21 mouse cellular contexts compared by ENCODE assay signal in the genomic region with DNA sequence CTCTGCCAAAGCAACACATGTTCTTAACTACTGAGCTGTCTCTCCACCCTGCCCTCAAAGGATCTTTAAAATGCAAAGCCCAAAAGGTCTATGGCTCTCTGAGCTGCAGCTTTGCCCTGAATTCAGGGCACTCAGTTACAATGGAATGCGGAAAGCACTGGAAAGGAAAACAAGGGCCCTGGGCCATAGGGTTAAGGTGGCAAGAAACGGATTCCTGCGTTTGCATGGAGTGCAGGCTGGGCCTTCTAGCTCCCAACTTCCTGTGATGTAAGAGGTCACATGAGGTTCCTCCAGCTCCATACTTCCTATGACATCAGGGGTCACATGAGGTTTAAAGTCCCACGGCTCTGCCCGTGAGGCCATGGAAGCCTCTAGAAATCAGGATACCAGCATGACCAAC. TPM values are rescaled to one million over a fixed set of nuclear protein-coding genes. Genes with fewer than 3 reads are reported as not detected.
A peak's percentile ranks its signal among the peaks of the same experiment; 100 is the strongest.
DNase-seq lines count a peak whose midpoint lies in the region; ATAC-seq and TF ChIP-seq lines count a peak whose summit lies in the region.
"Had no signal": no experiment of that assay in that cellular context is flagged by ENCODE, and none has a peak within 500 bp of the region (broad histone marks: within the 10 kb centered on the region; RNA-seq: fewer than 3 reads in every experiment).

No protein-coding gene starts in this region.

- no peaks in the 10 kb centered on the region for H3K9me3 ChIP-seq in kidney, embryonic 14.5 days (ENCODE audit: control insufficient read depth, low read length)
- H3K9me3 ChIP-seq in embryonic facial prominence, embryonic 13.5 days: no peaks in the 10 kb centered on the region
- H3K9me3 ChIP-seq: forebrain, embryonic 12.5 days; heart, embryonic 15.5 days; liver, embryonic 12.5 days; midbrain, embryonic 12.5 days had no signal

- no peak overlapping the region for H3K4me2 ChIP-seq in kidney, embryonic 14.5 days (replicated peaks; ENCODE audit: low read depth, low read length)
- H3K4me2 ChIP-seq in embryonic facial prominence, embryonic 13.5 days: no peak overlapping the region
- H3K4me2 ChIP-seq: forebrain, embryonic 12.5 days; heart, embryonic 15.5 days; liver, embryonic 12.5 days; lung, embryonic 14.5 days; midbrain, embryonic 12.5 days had no signal

- H3K4me1 ChIP-seq in kidney, adult 2 months (ENCODE audit: control insufficient read depth, insufficient read depth, low read length): no peaks in the 10 kb centered on the region; the same call in 1 of the 2 replicates
- peaks cover 37% of the 10 kb centered on the region for H3K4me1 ChIP-seq in kidney, embryonic 14.5 days (ENCODE audit: control insufficient read depth, insufficient read depth, low read length)
- peaks cover 45% of the 10 kb centered on the region for H3K4me1 ChIP-seq in embryonic facial prominence, embryonic 13.5 days
- H3K4me1 ChIP-seq: forebrain, embryonic 12.5 days; midbrain, embryonic 12.5 days had no signal

- no peak for TF ChIP-seq POLR2A in kidney, adult 2 months (IDR thresholded peaks at IDR 0.05; ENCODE audit: low read depth, low read length)

- no peak for ATAC-seq in kidney, embryonic 14.5 days (ENCODE audit: low FRiP score, low TSS enrichment)
- no peak for ATAC-seq in embryonic facial prominence, embryonic 13.5 days (ENCODE audit: insufficient number of reproducible peaks, insufficient read depth, low FRiP score, low TSS enrichment, low read depth)
- ATAC-seq: activated CD4-positive, CD25-positive, alpha-beta regulatory T cell, adult 4 months; liver, embryonic 12.5 days; Patski had no signal

- H3K36me3 ChIP-seq in kidney, adult 2 months (ENCODE audit: control insufficient read depth, insufficient read depth, low read length): no peaks in the 10 kb centered on the region
- no peaks in the 10 kb centered on the region for H3K36me3 ChIP-seq in kidney, embryonic 14.5 days (ENCODE audit: control insufficient read depth, insufficient read depth, low read length)
- H3K36me3 ChIP-seq in embryonic facial prominence, embryonic 13.5 days: no peaks in the 10 kb centered on the region
- H3K36me3 ChIP-seq: forebrain, embryonic 12.5 days; heart, embryonic 15.5 days; liver, embryonic 12.5 days; midbrain, embryonic 12.5 days had no signal

- 69% methylated on average over 5 of the region's 5 CpGs for WGBS in kidney, adult 2 months
- WGBS in kidney, embryonic 14.5 days: 61% methylated on average over 5 of the region's 5 CpGs
- 60% methylated on average over 5 of the region's 5 CpGs for WGBS in embryonic facial prominence, embryonic 13.5 days

- no peak for TF ChIP-seq CTCF in kidney, adult 2 months (conservative IDR thresholded peaks at IDR 0.05; ENCODE audit: insufficient read depth, insufficient read length, low read depth, low read length)

- no peak overlapping the region for H3K9ac ChIP-seq in kidney, embryonic 14.5 days (ENCODE audit: low read depth, low read length)
- no peak overlapping the region for H3K9ac ChIP-seq in embryonic facial prominence, embryonic 13.5 days
- H3K9ac ChIP-seq: forebrain, embryonic 12.5 days; heart, embryonic 15.5 days; liver, embryonic 12.5 days; lung, embryonic 14.5 days; midbrain, embryonic 12.5 days had no signal

- no peak overlapping the region for H3K27ac ChIP-seq in kidney, adult 2 months (ENCODE audit: insufficient read depth, low read depth, low read length)
- H3K27ac ChIP-seq in kidney, embryonic 14.5 days (ENCODE audit: low read depth, low read length): no peak overlapping the region
- H3K27ac ChIP-seq in embryonic facial prominence, embryonic 13.5 days: peak overlapping the region; percentile 48; the same call in 1 of the 2 replicates
- H3K27ac ChIP-seq: forebrain, embryonic 12.5 days; heart, adult 2 months; heart, embryonic 15.5 days; liver, embryonic 12.5 days; midbrain, embryonic 12.5 days had no signal

- intact Hi-C loops in heart, postnatal 10 days (cut with DNase I): no loop called here

- H3K4me3 ChIP-seq in kidney, adult 2 months (ENCODE audit: insufficient read depth, low read depth, low read length): no peak overlapping the region
- H3K4me3 ChIP-seq in kidney, embryonic 14.5 days (ENCODE audit: low read length): no peak overlapping the region
- no peak overlapping the region for H3K4me3 ChIP-seq in embryonic facial prominence, embryonic 13.5 days
- H3K4me3 ChIP-seq: forebrain, embryonic 12.5 days; heart, adult 2 months; heart, embryonic 15.5 days; liver, embryonic 12.5 days; midbrain, embryonic 12.5 days had no signal

- DNase-seq in kidney, adult 2 months: peak; percentile 29
- peak; percentile 50 for DNase-seq in 3T3-L1 (ENCODE audit: low read depth, low spot score)
- DNase-seq in NIH3T3 (ENCODE audit: low read depth): peak; percentile 59
- no peak for DNase-seq in liver
- DNase-seq in heart, postnatal 10 days: no peak
- DNase-seq in adrenal gland, postnatal 36 days: no peak
- DNase-seq: cerebellum, adult 8-10 months; gastrocnemius, postnatal 25 days; heart, adult 2 months; kidney, adult 9 months; layer of hippocampus, postnatal 36 days; lung, embryonic 14.5 days; thymus, postnatal 14 days had no signal

- H3K27me3 ChIP-seq in kidney, adult 2 months (replicated peaks; ENCODE audit: control insufficient read depth, insufficient read depth, low read length): no peaks in the 10 kb centered on the region
- H3K27me3 ChIP-seq in kidney, embryonic 14.5 days (ENCODE audit: control insufficient read depth, insufficient read depth, low read length): no peaks in the 10 kb centered on the region
- no peaks in the 10 kb centered on the region for H3K27me3 ChIP-seq in embryonic facial prominence, embryonic 13.5 days
- H3K27me3 ChIP-seq: forebrain, embryonic 12.5 days; heart, embryonic 15.5 days; liver, embryonic 12.5 days; midbrain, embryonic 12.5 days; Patski had no signal

RNA-seq across cellular contexts. Expression of gene Tgfbi, which starts 44.9 kb away (rescaled TPM):
- polyA plus RNA-seq in kidney, adult 2 months (2012; rRNA removed): 18.8 and 20.8 TPM in 2 replicates
- polyA plus RNA-seq in kidney, embryonic 14.5 days (2014; fragmentation: Nextera tagmentation; extraction: Ambion mirVana): 76.2 and 105 TPM in 2 replicates
- polyA plus RNA-seq in embryonic facial prominence, embryonic 13.5 days (2015; fragmentation: Nextera tagmentation; extraction: Ambion mirVana): 68.8 TPM in 2 replicates
- total RNA-seq in heart, postnatal 10 days (2021): 10 to 100 TPM; 18.6 to 21.2 TPM
- total RNA-seq in adrenal gland, postnatal 36 days (2021): 10 to 100 TPM; 33.1 to 50.2 TPM

RNA-seq across cellular contexts. Expression of gene Smad5, which starts 48.6 kb away (rescaled TPM):
- 21.1 and 31.4 TPM in 2 replicates for polyA plus RNA-seq in kidney, adult 2 months (2012; rRNA removed)
- polyA plus RNA-seq in kidney, embryonic 14.5 days (2014; fragmentation: Nextera tagmentation; extraction: Ambion mirVana): 32.9 and 62.2 TPM in 2 replicates
- polyA plus RNA-seq in embryonic facial prominence, embryonic 13.5 days (2015; fragmentation: Nextera tagmentation; extraction: Ambion mirVana): 39.5 and 44.7 TPM in 2 replicates
- total RNA-seq in heart, postnatal 10 days (2021): 10 to 100 TPM; 44.2 to 48.9 TPM
- 10 to 100 TPM; 57.2 to 59.9 TPM for total RNA-seq in adrenal gland, postnatal 36 days (2021)

Comparison
In these comparisons a context has a peak if more than half of its experiments do, and no peak if none do; other contexts are left out.
1. DNase-seq: peak in kidney, adult 2 months (single experiment), 3T3-L1 (single experiment) and NIH3T3 (single experiment); none in liver (single experiment), heart, postnatal 10 days (0 of 2) and adrenal gland, postnatal 36 days (0 of 2).